Mouse (Mus musculus): ENCODE data around the gene Armcx3. TPM values are rescaled to one million over a fixed set of nuclear protein-coding genes. Genes with fewer than 3 reads are reported as not detected.
"Not testable (repeated sequence)": the region's sequence is repeated elsewhere in the genome, so short reads cannot be mapped to it uniquely, and the experiment has no call there.

Gene Armcx3
- polyA plus RNA-seq, 1 experiment from 2014 or later, result 84.7 TPM

DNA sequence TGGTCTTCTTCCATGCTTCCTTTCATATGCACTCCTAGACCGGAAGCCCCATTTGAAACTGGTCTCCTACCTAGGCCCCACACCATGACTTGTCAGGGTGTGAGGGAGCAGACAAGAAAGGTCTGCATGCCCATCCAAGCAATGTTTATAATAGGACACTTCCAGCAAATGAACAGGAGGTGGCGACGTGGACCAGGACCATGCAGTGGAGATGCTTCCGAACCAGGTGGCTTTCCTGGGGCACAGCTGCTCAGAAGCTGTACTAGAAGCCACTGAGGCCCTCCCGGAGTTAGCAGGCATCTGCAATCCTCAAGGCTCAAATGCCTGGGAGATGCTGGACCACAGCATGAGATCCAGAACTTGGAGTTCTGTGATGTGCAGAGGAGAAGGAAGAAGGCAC lies 9.9 kb upstream of the Armcx3 start:
- no peaks in the 10 kb centered on the region for H3K9me3 ChIP-seq (ENCODE audit: control insufficient read depth, low read length)
- no peaks in the 10 kb centered on the region for H3K27me3 ChIP-seq (replicated peaks; ENCODE audit: control insufficient read depth, insufficient read depth, low read length)
- no peak overlapping the region for H3K27ac ChIP-seq (ENCODE audit: low read length)
- H3K4me1 ChIP-seq (replicated peaks; ENCODE audit: control insufficient read depth, insufficient read depth, low read length), result peaks cover 6% of the 10 kb centered on the region
- H3K4me2 ChIP-seq (ENCODE audit: low read length), result no peak overlapping the region
- no peak overlapping the region for H3K4me3 ChIP-seq (replicated peaks; ENCODE audit: low read length)
- WGBS, result 39% methylated on average over 5 of the region's 5 CpGs
- no peaks in the 10 kb centered on the region for H3K36me3 ChIP-seq (ENCODE audit: control insufficient read depth, insufficient read depth)
- peak; percentile 18; the same call in 1 of the 2 replicates for ATAC-seq
- H3K9ac ChIP-seq (replicated peaks; ENCODE audit: low read depth, low read length), result no peak overlapping the region

DNA sequence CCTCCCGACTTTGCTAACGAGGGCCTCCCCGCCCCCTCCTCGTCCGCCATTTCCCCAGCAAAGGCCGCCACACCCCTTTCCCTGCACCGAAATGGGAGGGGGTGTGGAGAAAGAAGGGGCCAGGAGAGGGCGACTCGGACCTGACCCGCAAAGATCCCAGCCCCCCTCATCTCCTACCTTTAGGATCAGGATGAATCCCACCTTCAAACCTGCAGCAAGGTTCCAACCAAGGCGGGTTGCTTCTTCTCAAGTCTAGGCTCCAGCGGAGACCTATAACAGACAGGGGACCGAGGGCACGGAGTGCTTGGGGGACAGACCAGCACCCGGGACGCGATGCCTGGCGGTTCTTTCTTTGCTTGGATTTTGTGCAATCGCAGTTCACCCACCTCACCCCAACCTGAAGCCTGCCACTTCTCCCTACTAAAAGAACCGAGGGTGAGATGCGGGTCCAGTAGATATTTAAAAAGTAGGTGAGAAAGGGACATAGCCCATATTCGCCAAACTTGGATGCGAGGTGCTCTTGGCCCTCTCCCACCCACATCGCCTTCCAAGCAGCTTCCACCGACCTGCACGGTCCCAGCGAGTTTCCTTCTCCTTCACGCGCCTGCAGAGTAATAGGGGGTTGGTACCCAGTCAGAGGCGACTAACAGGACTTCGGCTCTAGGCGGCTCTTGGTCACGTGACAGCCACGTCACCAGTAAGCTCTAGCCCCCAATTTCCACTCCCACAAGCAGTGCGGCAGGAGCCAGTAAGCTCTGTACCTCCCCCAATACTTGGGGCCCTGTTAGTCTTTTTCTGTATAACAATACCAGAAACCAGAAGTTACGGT lies 5.4 kb upstream of the Armcx3 start, which contains the start of gene Armcx6:
Gene Armcx6 (minus strand): TSS at position 654 of the 829 bp plus-strand sequence.
- no peaks in the 10 kb centered on the region for H3K36me3 ChIP-seq (ENCODE audit: control insufficient read depth, insufficient read depth)
- 17% methylated on average over 35 of the region's 36 CpGs for WGBS

DNA sequence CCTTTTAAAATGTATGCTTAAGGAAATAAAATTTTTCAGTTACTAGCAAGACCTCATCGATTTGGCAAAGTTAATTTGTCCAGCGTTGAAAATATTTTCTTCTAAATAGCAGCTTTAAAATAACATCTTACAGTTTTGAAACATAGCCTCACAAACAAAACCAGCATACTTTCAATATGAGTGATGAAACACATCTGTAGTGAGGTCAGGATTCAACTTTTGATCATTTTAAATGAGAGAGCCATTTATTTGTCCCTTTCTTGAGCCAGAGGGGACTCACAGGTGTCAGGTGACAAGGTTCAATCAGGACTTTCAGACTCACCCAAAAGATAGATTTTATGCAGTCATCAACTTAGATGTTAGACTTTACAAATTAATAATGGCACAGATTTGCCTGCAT lies 4.5 kb upstream of the Armcx3 start:
- Histone ChIP-seq H3K36me3 (ENCODE audit: control insufficient read depth, insufficient read depth) (no peaks in the 10 kb centered on the region), H3K27ac (ENCODE audit: low read length) (no peak overlapping the region), H3K4me3 (replicated peaks; ENCODE audit: low read length) (no peak overlapping the region), H3K4me1 (replicated peaks; ENCODE audit: control insufficient read depth, insufficient read depth, low read length) (peaks cover 6% of the 10 kb centered on the region), H3K27me3 (replicated peaks; ENCODE audit: control insufficient read depth, insufficient read depth, low read length) (0 out of 2 replicates have a peak, but pooled peaks cover 2% of the 10 kb centered on the region), H3K9me3 (ENCODE audit: control insufficient read depth, low read length) (no peaks in the 10 kb centered on the region), H3K4me2 (ENCODE audit: low read length) (no peak overlapping the region), H3K9ac (replicated peaks; ENCODE audit: low read depth, low read length) (no peak overlapping the region)
- 53% methylated on average over 2 of the region's 2 CpGs for WGBS
- ATAC-seq, result no peak

More for the DNA sequence above, 5.4 kb upstream of the Armcx3 start, which contains the start of gene Armcx6:
- ATAC-seq, result peak; percentile 96
- peak within 1 kb of the TSS; percentile 64 for H3K4me3 ChIP-seq (replicated peaks; ENCODE audit: low read length)
- H3K27me3 ChIP-seq (replicated peaks; ENCODE audit: control insufficient read depth, insufficient read depth, low read length), result 0 out of 2 replicates have a peak, but pooled peaks cover 2% of the 10 kb centered on the region
- H3K9ac ChIP-seq (replicated peaks; ENCODE audit: low read depth, low read length), result peak within 1 kb of the TSS; percentile 65
- peaks cover 6% of the 10 kb centered on the region for H3K4me1 ChIP-seq (replicated peaks; ENCODE audit: control insufficient read depth, insufficient read depth, low read length)
- H3K4me2 ChIP-seq (ENCODE audit: low read length), result peak within 1 kb of the TSS; percentile 60
- peak within 1 kb of the TSS; percentile 31; the same call in 1 of the 2 replicates for H3K27ac ChIP-seq (ENCODE audit: low read length)
- no peaks in the 10 kb centered on the region for H3K9me3 ChIP-seq (ENCODE audit: control insufficient read depth, low read length)

DNA sequence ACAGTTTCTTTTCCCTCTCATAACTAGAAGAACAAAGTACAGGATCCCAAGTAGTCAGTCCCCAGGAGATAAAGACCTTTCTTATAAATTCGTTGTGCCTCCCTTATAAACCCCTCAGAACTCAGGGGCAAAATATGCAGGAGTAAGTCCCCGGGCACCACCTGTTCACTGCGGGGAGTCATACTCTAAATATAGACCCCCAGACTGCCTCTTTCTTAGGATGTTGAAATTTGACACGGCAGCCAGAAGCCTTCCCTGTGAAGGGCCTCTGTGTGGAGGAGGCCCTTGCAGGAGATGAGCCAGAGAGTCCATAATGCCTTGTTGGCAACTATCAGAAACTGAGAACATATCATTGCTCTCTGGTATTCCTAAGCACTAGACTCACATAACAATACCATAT lies 3.8 kb upstream of the Armcx3 start:
- 0 out of 2 replicates have a peak, but pooled peaks cover 2% of the 10 kb centered on the region for H3K27me3 ChIP-seq (replicated peaks; ENCODE audit: control insufficient read depth, insufficient read depth, low read length)
- WGBS, result 20% methylated on average over 4 of the region's 4 CpGs
- no peak overlapping the region for H3K4me3 ChIP-seq (replicated peaks; ENCODE audit: low read length)

DNA sequence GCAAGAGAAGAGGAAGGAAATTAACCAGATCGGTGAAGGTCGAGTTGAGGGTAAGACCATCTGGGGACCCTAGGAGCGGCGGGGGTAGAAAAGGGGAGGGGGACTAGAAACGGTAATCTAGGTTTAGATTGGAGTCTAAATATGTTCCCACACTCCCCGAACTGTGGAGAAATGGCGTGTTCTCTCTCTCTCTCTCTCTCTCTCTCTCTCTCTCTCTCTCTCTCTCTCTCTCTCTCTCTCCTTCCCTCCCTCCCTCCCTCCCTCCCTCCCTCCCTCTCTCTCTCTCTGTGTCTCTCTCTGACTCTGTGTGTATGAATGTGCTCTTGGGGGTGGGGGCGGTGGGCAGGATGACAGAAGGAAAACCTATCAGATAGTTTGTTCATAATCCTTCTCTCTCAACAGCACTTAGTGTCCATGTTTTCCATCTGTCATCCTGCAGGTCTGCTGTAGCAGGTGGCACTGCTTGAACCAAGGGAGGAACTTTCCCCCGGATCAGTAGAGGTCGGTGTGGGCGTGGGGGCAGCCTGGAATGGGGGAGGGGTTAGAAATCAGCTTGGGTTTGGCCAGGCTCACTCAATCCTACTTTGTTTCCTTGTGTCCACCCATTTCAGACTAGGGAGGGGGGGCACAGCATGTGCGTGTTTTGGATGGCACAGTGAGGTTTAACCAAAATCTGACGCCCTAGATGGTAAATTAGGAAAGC lies 1.0 kb downstream of the Armcx3 start:
- H3K9ac ChIP-seq (replicated peaks; ENCODE audit: low read depth, low read length), result peak overlapping the region; percentile 60
- peak; percentile 35; the same call in 1 of the 2 replicates for ATAC-seq
- 0 out of 2 replicates have a peak, but pooled peaks cover 2% of the 10 kb centered on the region for H3K27me3 ChIP-seq (replicated peaks; ENCODE audit: control insufficient read depth, insufficient read depth, low read length)
- H3K4me3 ChIP-seq (replicated peaks; ENCODE audit: low read length), result peak overlapping the region; percentile 68
- H3K4me2 ChIP-seq (ENCODE audit: low read length), result peak overlapping the region; percentile 39
- H3K36me3 ChIP-seq (ENCODE audit: control insufficient read depth, insufficient read depth), result no peaks in the 10 kb centered on the region
- peaks cover 5% of the 10 kb centered on the region; the same call in 1 of the 2 replicates for H3K4me1 ChIP-seq (replicated peaks; ENCODE audit: control insufficient read depth, insufficient read depth, low read length)
- H3K27ac ChIP-seq (ENCODE audit: low read length), result peak overlapping the region; percentile 26
- 24% methylated on average over 13 of the region's 13 CpGs for WGBS
- H3K9me3 ChIP-seq (ENCODE audit: control insufficient read depth, low read length), result no peaks in the 10 kb centered on the region

More for the DNA sequence above, 3.8 kb upstream of the Armcx3 start:
- Histone ChIP-seq H3K4me1 (replicated peaks; ENCODE audit: control insufficient read depth, insufficient read depth, low read length) (peaks cover 6% of the 10 kb centered on the region), H3K27ac (ENCODE audit: low read length) (no peak overlapping the region), H3K9ac (replicated peaks; ENCODE audit: low read depth, low read length) (no peak overlapping the region), H3K36me3 (ENCODE audit: control insufficient read depth, insufficient read depth) (no peaks in the 10 kb centered on the region), H3K9me3 (ENCODE audit: control insufficient read depth, low read length) (no peaks in the 10 kb centered on the region), H3K4me2 (ENCODE audit: low read length) (no peak overlapping the region)
- no peak for ATAC-seq

DNA sequence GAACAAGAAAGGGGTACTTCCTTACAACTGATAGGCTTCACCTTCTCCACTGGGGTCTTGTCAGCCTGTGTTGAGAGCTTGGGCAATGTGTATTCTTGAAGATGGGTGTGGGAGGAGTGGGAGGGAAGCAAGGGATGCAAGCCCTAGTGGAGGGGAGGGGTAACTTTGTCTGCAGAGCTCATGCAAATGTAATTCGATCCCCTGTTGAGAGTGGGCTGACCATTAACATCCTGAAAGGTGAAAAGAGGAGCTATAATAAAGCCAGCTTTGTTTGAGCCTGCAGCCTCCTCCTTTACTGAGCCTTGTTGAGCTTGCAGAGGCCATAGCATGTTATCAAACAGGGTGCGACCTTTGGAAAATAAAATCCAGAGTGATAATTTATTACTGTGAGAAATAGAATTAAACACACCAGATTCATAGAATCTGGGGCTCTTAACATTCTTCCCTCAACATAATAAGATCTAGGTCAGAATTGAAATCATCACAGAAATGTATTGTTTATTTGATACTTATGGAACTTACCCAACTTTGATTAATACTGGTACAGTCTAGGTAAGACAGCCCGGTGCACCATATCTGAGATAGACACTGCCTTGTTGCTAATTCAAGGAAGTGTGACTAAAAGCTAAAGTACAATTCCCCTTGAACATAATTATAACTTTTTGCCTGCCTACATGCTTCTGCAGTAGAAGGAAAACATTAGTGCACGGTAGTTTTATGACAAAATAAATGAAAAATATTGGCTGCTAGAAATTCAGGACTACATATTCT lies 7.2 kb downstream of the Armcx3 start:
- not testable (repeated sequence) for H3K4me2 ChIP-seq (ENCODE audit: low read length); H3K9ac ChIP-seq (replicated peaks; ENCODE audit: low read depth, low read length); H3K27ac ChIP-seq (ENCODE audit: low read length); H3K9me3 ChIP-seq (ENCODE audit: control insufficient read depth, low read length); H3K27me3 ChIP-seq (replicated peaks; ENCODE audit: control insufficient read depth, insufficient read depth, low read length); H3K4me1 ChIP-seq (replicated peaks; ENCODE audit: control insufficient read depth, insufficient read depth, low read length); H3K36me3 ChIP-seq (ENCODE audit: control insufficient read depth, insufficient read depth); ATAC-seq; H3K4me3 ChIP-seq (replicated peaks; ENCODE audit: low read length)
- WGBS, result 36% methylated on average over 3 of the region's 4 CpGs

DNA sequence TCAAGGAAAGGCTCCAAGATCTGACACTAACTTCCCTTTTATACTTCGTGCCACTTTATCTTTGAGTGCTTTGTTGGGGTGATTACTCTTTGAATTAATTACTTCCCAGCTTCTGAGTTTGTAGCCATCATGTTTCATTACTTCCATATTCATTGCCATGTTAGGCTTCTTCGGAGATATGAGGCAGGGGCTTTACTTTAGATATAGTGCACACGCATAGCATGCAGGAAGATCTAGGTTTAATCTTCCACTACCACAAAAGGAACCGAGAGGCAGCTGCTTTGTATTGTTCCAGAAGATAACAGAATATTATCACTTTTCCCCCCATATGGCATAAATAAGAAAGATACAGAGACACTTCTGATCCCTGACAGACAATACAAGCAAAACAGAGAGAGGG lies 31.3 kb downstream of the Armcx3 start:
- 81% methylated on average over 4 of the region's 4 CpGs for WGBS
- Histone ChIP-seq H3K27me3 (replicated peaks; ENCODE audit: control insufficient read depth, insufficient read depth, low read length) (no peaks in the 10 kb centered on the region), H3K9me3 (ENCODE audit: control insufficient read depth, low read length) (no peaks in the 10 kb centered on the region), H3K4me1 (replicated peaks; ENCODE audit: control insufficient read depth, insufficient read depth, low read length) (no peaks in the 10 kb centered on the region), H3K27ac (ENCODE audit: low read length) (no peak overlapping the region), H3K9ac (replicated peaks; ENCODE audit: low read depth, low read length) (no peak overlapping the region), H3K4me3 (replicated peaks; ENCODE audit: low read length) (no peak overlapping the region), H3K4me2 (ENCODE audit: low read length) (no peak overlapping the region), H3K36me3 (ENCODE audit: control insufficient read depth, insufficient read depth) (no peaks in the 10 kb centered on the region)
- no peak for ATAC-seq

DNA sequence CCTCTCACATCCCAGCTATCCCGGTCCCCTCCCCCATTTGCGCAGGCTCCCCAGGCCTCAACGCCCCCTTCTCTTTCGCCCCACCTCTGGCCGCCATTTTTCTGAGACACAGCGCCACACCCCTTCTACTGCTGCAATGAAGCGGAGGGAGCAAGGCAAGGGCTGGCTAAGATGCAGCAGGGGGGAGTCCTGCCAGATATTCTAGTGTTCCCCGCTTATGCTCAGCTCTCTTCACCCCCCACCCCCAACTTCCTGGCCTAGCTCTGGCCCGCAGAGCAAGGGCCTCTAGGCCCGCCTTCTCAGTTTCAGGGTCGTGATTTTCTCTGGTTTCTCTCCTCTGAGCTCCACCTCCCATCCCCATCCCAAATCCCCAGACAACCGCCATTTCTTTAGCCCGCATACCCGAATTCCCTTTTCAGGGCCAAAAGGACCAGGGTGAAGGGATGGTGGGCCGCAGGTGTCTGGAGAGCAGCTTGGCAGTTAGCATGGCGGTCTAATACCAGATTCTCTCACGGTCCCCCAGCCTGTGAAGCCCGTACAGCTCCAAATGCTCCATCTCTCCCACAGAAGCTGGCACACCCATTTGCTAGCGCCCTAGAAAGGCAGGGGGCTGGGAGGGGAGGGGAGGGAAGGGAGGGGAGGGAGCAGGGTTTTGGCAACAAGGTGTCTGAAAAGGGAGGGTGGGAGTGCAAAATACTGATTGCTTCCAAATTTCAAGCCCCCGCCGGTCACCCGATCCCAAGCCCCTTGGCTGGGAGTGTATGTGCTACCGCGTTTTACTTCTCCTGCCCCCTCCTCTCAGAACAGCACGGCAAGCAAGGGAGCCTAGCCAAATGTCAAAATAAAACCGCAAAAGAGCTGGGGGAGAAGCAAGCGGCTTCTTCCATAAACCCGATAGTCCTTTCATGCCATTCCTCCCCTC lies 51.7 kb downstream of the Armcx3 start:
- H3K4me1 ChIP-seq (replicated peaks; ENCODE audit: control insufficient read depth, insufficient read depth, low read length), result no peaks in the 10 kb centered on the region; the same call in 1 of the 2 replicates
- 20% methylated on average over 25 of the region's 28 CpGs for WGBS

More for the DNA sequence above, 51.7 kb downstream of the Armcx3 start:
- peak; percentile 87 for ATAC-seq
- Histone ChIP-seq H3K4me2 (ENCODE audit: low read length) (peak overlapping the region; percentile 52), H3K9ac (replicated peaks; ENCODE audit: low read depth, low read length) (peak overlapping the region; percentile 74), H3K27ac (ENCODE audit: low read length) (peak overlapping the region; percentile 93), H3K36me3 (ENCODE audit: control insufficient read depth, insufficient read depth) (peaks cover 5% of the 10 kb centered on the region), H3K27me3 (replicated peaks; ENCODE audit: control insufficient read depth, insufficient read depth, low read length) (no peaks in the 10 kb centered on the region), H3K9me3 (ENCODE audit: control insufficient read depth, low read length) (no peaks in the 10 kb centered on the region), H3K4me3 (replicated peaks; ENCODE audit: low read length) (peak overlapping the region; percentile 67)
